8 mouse cellular contexts compared by ENCODE assay signal in genomic region chr4:46991016-46991958, GRCm38 (mm10). TPM values are rescaled to one million over a fixed set of nuclear protein-coding genes. Genes with fewer than 3 reads are reported as not detected.
DNase-seq lines count a peak whose midpoint lies in the region; ATAC-seq and TF ChIP-seq lines count a peak whose summit lies in the region.

TSS of gene Gabbr2 (minus strand) at chr4:46991873.

- H3K27me3 ChIP-seq in heart, embryonic 15.5 days = peaks cover 88% of the 10 kb centered on the region
- H3K27me3 ChIP-seq in cerebellum, adult 2 months (ENCODE audit: control insufficient read depth, insufficient read depth, low read length) = no peaks in the 10 kb centered on the region
- H3K27me3 ChIP-seq in midbrain, embryonic 14.5 days (ENCODE audit: control insufficient read depth, insufficient read depth, low read length) = peaks cover 30% of the 10 kb centered on the region

- 0 out of 2 replicates have a peak, but pooled peaks have one; percentile 29 for ATAC-seq in heart, embryonic 15.5 days (replicated peaks; ENCODE audit: insufficient number of reproducible peaks, insufficient read depth, low FRiP score, low read depth)
- peak; percentile 71 for ATAC-seq in midbrain, embryonic 14.5 days (ENCODE audit: low FRiP score, low TSS enrichment)

- peaks cover 23% of the 10 kb centered on the region for H3K4me1 ChIP-seq in heart, embryonic 15.5 days (replicated peaks)
- peaks cover 17% of the 10 kb centered on the region for H3K4me1 ChIP-seq in cerebellum, adult 2 months (ENCODE audit: control insufficient read depth, insufficient read depth, low read length)
- peaks cover 11% of the 10 kb centered on the region; the same call in 1 of the 2 replicates for H3K4me1 ChIP-seq in midbrain, embryonic 14.5 days (ENCODE audit: control insufficient read depth, insufficient read depth, low read length)

- peak within 1 kb of the TSS; percentile 83 for H3K4me2 ChIP-seq in heart, embryonic 15.5 days
- peak within 1 kb of the TSS; percentile 86 for H3K4me2 ChIP-seq in midbrain, embryonic 14.5 days (ENCODE audit: low read length)

- peak; percentile 53; the same call in 1 of the 2 replicates for TF ChIP-seq POLR2A in cerebellum, adult 2 months (IDR thresholded peaks at IDR 0.05; ENCODE audit: borderline replicate concordance, insufficient read depth, low read length)

- peak within 1 kb of the TSS; percentile 51 for H3K4me3 ChIP-seq in heart, embryonic 15.5 days
- peak within 1 kb of the TSS; percentile 81 for H3K4me3 ChIP-seq in cerebellum, adult 2 months (replicated peaks; ENCODE audit: insufficient read depth, low read depth, low read length)
- peak within 1 kb of the TSS; percentile 64 for H3K4me3 ChIP-seq in midbrain, embryonic 14.5 days (replicated peaks; ENCODE audit: low read depth, low read length)

- H3K27ac ChIP-seq in heart, embryonic 15.5 days = no peak within 1 kb of the TSS
- peak within 1 kb of the TSS; percentile 85 for H3K27ac ChIP-seq in cerebellum, adult 2 months (ENCODE audit: insufficient read depth, low read length)
- H3K27ac ChIP-seq in midbrain, embryonic 14.5 days (replicated peaks; ENCODE audit: low read depth, low read length) = peak within 1 kb of the TSS; percentile 90

- H3K9me3 ChIP-seq in heart, embryonic 15.5 days (replicated peaks) = no peaks in the 10 kb centered on the region
- H3K9me3 ChIP-seq in midbrain, embryonic 14.5 days (ENCODE audit: control insufficient read depth, low read length) = no peaks in the 10 kb centered on the region

- no peak for TF ChIP-seq CTCF in cerebellum, adult 2 months (IDR thresholded peaks at IDR 0.05; ENCODE audit: borderline replicate concordance, insufficient read depth, low read depth, low read length)

- H3K9ac ChIP-seq in heart, embryonic 15.5 days = no peak within 1 kb of the TSS
- peak within 1 kb of the TSS; percentile 84 for H3K9ac ChIP-seq in midbrain, embryonic 14.5 days (replicated peaks; ENCODE audit: low read length)

- intact Hi-C loops in heart, postnatal 14 days (cut with DNase I) = no loop called here

- DNase-seq in heart, postnatal 14 days = no peak
- peak; percentile 88 to 89 for DNase-seq in cerebellum, adult 2 months
- peak in 1 of 2 experiments; percentile 82 for DNase-seq in frontal cortex, adult 2 months (ENCODE audit: extremely low spot score in 1 of 2, low spot score in 1 of 2)
- peak; percentile 68 to 76 for DNase-seq in layer of hippocampus, postnatal 14 days (ENCODE audit: low spot score in 2 of 2)
- DNase-seq in midbrain, embryonic 14.5 days = peak; percentile 88
- no peak for DNase-seq in urinary bladder, postnatal 25 days (ENCODE audit: low spot score)
- DNase-seq in yolk sac, embryonic 10.5 days (ENCODE audit: low spot score) = no peak

- WGBS in heart, embryonic 15.5 days = 1% methylated on average over 100 of the region's 134 CpGs
- WGBS in cerebellum, adult 2 months = 1% methylated on average over 123 of the region's 134 CpGs
- WGBS in midbrain, embryonic 14.5 days = under 1% methylated on average over 105 of the region's 134 CpGs

- no peaks in the 10 kb centered on the region for H3K36me3 ChIP-seq in heart, embryonic 15.5 days
- H3K36me3 ChIP-seq in midbrain, embryonic 14.5 days (ENCODE audit: control insufficient read depth, insufficient read depth, low read length) = no peaks in the 10 kb centered on the region

RNA-seq across cellular contexts. Expression of gene Gabbr2, which starts in this region (rescaled TPM):
- 0.04 and 0.06 TPM in 2 replicates for polyA plus RNA-seq in heart, embryonic 15.5 days (2015; fragmentation: Nextera tagmentation; extraction: Ambion mirVana)
- total RNA-seq in heart, postnatal 14 days (2021) = under 1 TPM in 1 of 2 experiments, not detected in 1; 0.05 TPM
- 102 and 117 TPM in 2 replicates for polyA plus RNA-seq in cerebellum, adult 2 months (2012; rRNA removed)
- 95.3 and 104 TPM in 2 replicates for polyA plus RNA-seq in frontal cortex, adult 2 months (2012; rRNA removed)
- total RNA-seq in layer of hippocampus, postnatal 14 days (2021) = 100 to 1,000 TPM; 214 to 221 TPM
- 8.6 and 10.7 TPM in 2 replicates for polyA plus RNA-seq in midbrain, embryonic 14.5 days (2014; fragmentation: Nextera tagmentation; extraction: Ambion mirVana)

Comparison
In these comparisons a context has a peak if more than half of its experiments do, and no peak if none do; other contexts are left out.
1. RNA of gene Gabbr2 (total RNA-seq): 214 to 221 TPM in layer of hippocampus, postnatal 14 days; 0.05 TPM in heart, postnatal 14 days; every median in the first group is over 100 times any median in the second.
2. Peak in ATAC-seq, H3K4me3 ChIP-seq and H3K4me2 ChIP-seq in heart, embryonic 15.5 days; RNA of the gene not detected or under 1 TPM.
3. DNase-seq: peak in cerebellum, adult 2 months (2 of 2), layer of hippocampus, postnatal 14 days (2 of 2) and midbrain, embryonic 14.5 days (single experiment); none in heart, postnatal 14 days (0 of 2), urinary bladder, postnatal 25 days (single experiment) and yolk sac, embryonic 10.5 days (single experiment).
4. Peak in every context shown above with its lines, with median percentiles within 50 percentile points of each other: H3K4me3 ChIP-seq.